Comparison of ENCODE assay signal across 18 mouse cellular contexts in genomic region chr11:26742235-26742634, GRCm38 (mm10).
DNase-seq lines count a peak whose midpoint lies in the region; ATAC-seq and TF ChIP-seq lines count a peak whose summit lies in the region.
"Had no signal": no experiment of that assay in that cellular context is flagged by ENCODE, and none has a peak within 500 bp of the region (broad histone marks: within the 10 kb centered on the region; RNA-seq: fewer than 3 reads in every experiment).

No protein-coding gene starts in this region.

- no peak overlapping the region for H3K27ac ChIP-seq in CH12.LX (ENCODE audit: insufficient read depth, low read depth)
- H3K27ac ChIP-seq in kidney, embryonic 15.5 days = no peak overlapping the region

- peaks cover 2% of the 10 kb centered on the region for H3K9me3 ChIP-seq in CH12.LX (replicated peaks; ENCODE audit: low read length)
- H3K9me3 ChIP-seq in kidney, embryonic 15.5 days (replicated peaks) = no peaks in the 10 kb centered on the region
- H3K9me3 ChIP-seq: G1E had no signal

- dilution Hi-C loops in CH12.LX (cut with MboI; ENCODE audit: extremely low pct_ligation_motif_present, extremely low pct_unique_long_range_greater_than_20kb, low sequenced_read_pairs) = no loop called here

- H3K27me3 ChIP-seq in CH12.LX (replicated peaks) = no peaks in the 10 kb centered on the region
- no peaks in the 10 kb centered on the region for H3K27me3 ChIP-seq in kidney, embryonic 15.5 days
- H3K27me3 ChIP-seq: Patski had no signal

- H3K79me2 ChIP-seq in CH12.LX (replicated peaks; ENCODE audit: control insufficient read depth, extremely low read depth, insufficient read depth, poor library complexity, severe bottlenecking) = no peaks in the 10 kb centered on the region

- in situ Hi-C loops in CH12.LX (cut with MboI; ENCODE audit: low pct_ligation_motif_present, low pct_unique_long_range_greater_than_20kb, low sequenced_read_pairs) = no loop called here

- H3K9ac ChIP-seq in CH12.LX (ENCODE audit: insufficient read depth, low read depth) = no peak overlapping the region
- no peak overlapping the region for H3K9ac ChIP-seq in kidney, embryonic 15.5 days

- WGBS in kidney, embryonic 15.5 days = 91% methylated on average over 1 of the region's 1 CpGs

- no peak for ATAC-seq in kidney, embryonic 15.5 days (replicated peaks; ENCODE audit: low FRiP score)
- ATAC-seq: activated CD4-positive, CD25-positive, alpha-beta regulatory T cell, adult 4 months; CD4-positive, CD25-positive, alpha-beta regulatory T cell, adult 4 months; Patski had no signal

- no peak for TF ChIP-seq RAD21 in CH12.LX (IDR thresholded peaks at IDR 0.05; ENCODE audit: low read depth, low read length)

- no peaks in the 10 kb centered on the region for H3K4me1 ChIP-seq in CH12.LX (ENCODE audit: control insufficient read depth in 1 of 2, insufficient read depth in 2 of 2)
- H3K4me1 ChIP-seq in kidney, embryonic 15.5 days = no peaks in the 10 kb centered on the region

- no peak for TF ChIP-seq CTCF in CH12.LX (conservative IDR thresholded peaks at IDR 0.05 in 1 of 2, IDR thresholded peaks at IDR 0.05 in 1 of 2; ENCODE audit: low read depth in 2 of 2, low read length in 2 of 2)

- TF ChIP-seq EP300 in CH12.LX (IDR thresholded peaks at IDR 0.05; ENCODE audit: low read length) = no peak; the same call in 1 of the 2 replicates

- H3K4me3 ChIP-seq in CH12.LX (replicated peaks in 1 of 3; ENCODE audit: low read depth in 2 of 3, low read length in 2 of 3, poor library complexity in 1 of 3) = no peak overlapping the region
- H3K4me3 ChIP-seq in kidney, embryonic 15.5 days (replicated peaks) = no peak overlapping the region

- no peak overlapping the region for H3K4me2 ChIP-seq in CH12.LX (ENCODE audit: insufficient read depth, low read depth, poor library complexity, severe bottlenecking)
- H3K4me2 ChIP-seq in kidney, embryonic 15.5 days = no peak overlapping the region

- peak; percentile 8 for DNase-seq in CH12.LX (ENCODE audit: extremely low read depth)
- DNase-seq: adrenal gland, adult 2 months; adrenal gland, adult 8-10 months; adrenal gland, postnatal 10 days; adrenal gland, postnatal 14 days; adrenal gland, postnatal 25 days; adrenal gland, postnatal 36 days; B cell, adult 2 months; cerebellum, adult 11 months; cerebellum, adult 11-12 months; cerebellum, adult 18-20 months; cerebellum, adult 2 months; cerebellum, adult 8-10 months had no signal

- H3K36me3 ChIP-seq in CH12.LX (replicated peaks in 1 of 2; ENCODE audit: control insufficient read depth in 1 of 2, insufficient read depth in 1 of 2, low read length in 1 of 2) = no peaks in the 10 kb centered on the region
- no peaks in the 10 kb centered on the region for H3K36me3 ChIP-seq in kidney, embryonic 15.5 days
- H3K36me3 ChIP-seq: G1E had no signal

- no peak for TF ChIP-seq POLR2A in CH12.LX (IDR thresholded peaks at IDR 0.05; ENCODE audit: low read depth, low read length)

TF ChIP-seq in CH12.LX, 34 proteins besides CTCF, POLR2A, EP300 and RAD21:
- TF ChIP-seq JUND (conservative IDR thresholded peaks at IDR 0.05; ENCODE audit: low read depth, low read length) (peak; percentile 57; the same call in 1 of the 2 replicates), ZC3H11A (IDR thresholded peaks at IDR 0.05; ENCODE audit: low read depth, low read length) (no peak), RCOR1 (conservative IDR thresholded peaks at IDR 0.05; ENCODE audit: low read depth, low read length) (no peak), JUN (IDR thresholded peaks at IDR 0.05; ENCODE audit: insufficient read depth, low read depth, low read length) (peak; percentile 56; the same call in 1 of the 2 replicates)
TF ChIP-seq in CH12.LX: peak in this region for 2.
